Mouse (Mus musculus): Measurements from ENCODE around the gene Utp6.
A peak's percentile ranks its signal among the peaks of the same experiment; 100 is the strongest.

GRCm38 (mm10) chr11:79962125-79962876, at the start of gene Utp6:
- TF ChIP-seq CTCF (IDR thresholded peaks at IDR 0.05; ENCODE audit: low read depth, low read length) (peak; percentile 81), POLR2A (IDR thresholded peaks at IDR 0.05; ENCODE audit: extremely low read depth, insufficient read depth, low read length) (0 out of 2 replicates have a peak, but pooled peaks have one; percentile 58)

Data from liver, adult 2 months (tissue).